Mouse (Mus musculus) embryonic facial prominence, embryonic 14.5 days (tissue): ENCODE measurements around the gene Clk4. TPM values are rescaled to one million over a fixed set of nuclear protein-coding genes. Genes with fewer than 3 reads are reported as not detected.

ENCODE experiments used
- ATAC-seq: fragments of 200-750 bp; cut with Nextera tagmentation; 2 replicates; pipeline ENCODE4 v1.8.0; 2017; ENCODE audit warnings: low read depth, moderate number of reproducible peaks, moderate TSS enrichment
- DNase-seq: peaks from one replicate; pipeline ENCODE4 v3.0.0-alpha.2; 2015; ENCODE audit warnings: low spot score
- H3K27ac ChIP-seq: fragments of 300-500 bp; sonication (generic); replicated peaks from 2 replicates; pipeline ENCODE4 v1.5.1; 2014; ENCODE audit warnings: low read depth, mild to moderate bottlenecking, low read length, moderate library complexity
- H3K27me3 ChIP-seq: fragments of 300-500 bp; sonication (generic); replicated peaks from 2 replicates; pipeline ENCODE4 v1.6.1; 2014; ENCODE audit warnings: low read length; ENCODE audit not compliant: control insufficient read depth, insufficient read depth
- H3K36me3 ChIP-seq: fragments of 300-500 bp; sonication (generic); 2 replicates; pipeline ENCODE4 v1.6.1; 2014; ENCODE audit warnings: low read length, mixed read lengths; ENCODE audit not compliant: control insufficient read depth, insufficient read depth
- H3K4me1 ChIP-seq: fragments of 300-500 bp; sonication (generic); 2 replicates; pipeline ENCODE4 v1.6.1; 2014; ENCODE audit warnings: antibody characterized with exemption, low read length; ENCODE audit not compliant: control insufficient read depth, insufficient read depth
- H3K4me2 ChIP-seq: fragments of 300-500 bp; sonication (generic); 2 replicates; pipeline ENCODE4 v1.6.1; 2014; ENCODE audit warnings: low read depth, mild to moderate bottlenecking, low read length, moderate library complexity, mixed read lengths
- H3K4me3 ChIP-seq: fragments of 300-500 bp; sonication (generic); 2 replicates; pipeline ENCODE4 v1.5.1; 2014; ENCODE audit warnings: low read depth, mild to moderate bottlenecking, low read length
- H3K9ac ChIP-seq: fragments of 300-500 bp; sonication (generic); 2 replicates; pipeline ENCODE4 v1.6.1; 2014; ENCODE audit warnings: low read depth, mild to moderate bottlenecking, low read length, moderate library complexity, mixed read lengths
- H3K9me3 ChIP-seq: fragments of 300-500 bp; sonication (generic); 2 replicates; pipeline ENCODE4 v1.6.1; 2016; ENCODE audit warnings: low read length; ENCODE audit not compliant: control insufficient read depth
- WGBS: fragments of 180-500 bp; shearing (Covaris S2); extraction: QIAGEN DNeasy Blood & Tissue Kit; methylation state at CpG from one replicate; pipeline ENCODE4 v1.1.7; 2014; 5-methylcytosine and 5-hydroxymethylcytosine counted together
- polyA plus RNA-seq: library from polyadenylated mRNA; unstranded; fragments of >200 nt; fragmentation: Nextera tagmentation; extraction: Ambion mirVana; gene quantifications from 2 replicates; pipeline ENCODE4 v1.2.1, GENCODE M21; 2014

Clk4 gene
- 111 and 126 TPM in 2 replicates for polyA plus RNA-seq

GRCm38 (mm10) chr11:51261680-51262219, at the start of gene Clk4:
Clk4 (plus strand) TSS chr11:51261730.
- H3K27ac ChIP-seq: peak within 1 kb of the TSS; percentile 78
- no peaks in the 10 kb centered on the region for H3K36me3 ChIP-seq
- peak within 1 kb of the TSS; percentile 90 for H3K4me2 ChIP-seq
- H3K4me3 ChIP-seq: peak within 1 kb of the TSS; percentile 91
- no peaks in the 10 kb centered on the region for H3K9me3 ChIP-seq
- WGBS: 76% methylated on average over 3 of the region's 3 CpGs
- H3K4me1 ChIP-seq: peaks cover 10% of the 10 kb centered on the region
- no peak for DNase-seq
- peak within 1 kb of the TSS; percentile 97 for H3K9ac ChIP-seq
- ATAC-seq: no peak
- H3K27me3 ChIP-seq: no peaks in the 10 kb centered on the region

GRCm38 (mm10) chr11:51214021-51214420, 47.5 kb upstream of the Clk4 start:
- no peak overlapping the region for H3K27ac ChIP-seq
- no peak overlapping the region for H3K4me3 ChIP-seq
- H3K9me3 ChIP-seq: no peaks in the 10 kb centered on the region
- no peaks in the 10 kb centered on the region for H3K27me3 ChIP-seq
- ATAC-seq: no peak
- no peak for DNase-seq
- H3K9ac ChIP-seq: no peak overlapping the region
- H3K4me2 ChIP-seq: no peak overlapping the region
- H3K4me1 ChIP-seq: no peaks in the 10 kb centered on the region
- H3K36me3 ChIP-seq: no peaks in the 10 kb centered on the region
- 84% methylated on average over 7 of the region's 7 CpGs for WGBS

GRCm38 (mm10) chr11:51219396-51219980, 42.0 kb upstream of the Clk4 start:
- no peak overlapping the region for H3K9ac ChIP-seq
- ATAC-seq (no peak), DNase-seq (no peak)
- no peak overlapping the region for H3K27ac ChIP-seq
- no peaks in the 10 kb centered on the region for H3K9me3 ChIP-seq
- no peaks in the 10 kb centered on the region for H3K27me3 ChIP-seq
- WGBS: 79% methylated on average over 12 of the region's 12 CpGs
- H3K4me1 ChIP-seq: no peaks in the 10 kb centered on the region
- H3K36me3 ChIP-seq: no peaks in the 10 kb centered on the region
- H3K4me3 ChIP-seq: no peak overlapping the region
- no peak overlapping the region for H3K4me2 ChIP-seq

GRCm38 (mm10) chr11:51220308-51220707, 41.2 kb upstream of the Clk4 start, which contains the start of gene Gm12569:
Gm12569 (plus strand) TSS chr11:51220473.
- Histone ChIP-seq H3K9me3 (no peaks in the 10 kb centered on the region), H3K4me1 (no peaks in the 10 kb centered on the region), H3K27ac (no peak within 1 kb of the TSS), H3K36me3 (no peaks in the 10 kb centered on the region), H3K27me3 (no peaks in the 10 kb centered on the region), H3K9ac (no peak within 1 kb of the TSS), H3K4me2 (no peak within 1 kb of the TSS), H3K4me3 (no peak within 1 kb of the TSS)
- 92% methylated on average over 11 of the region's 11 CpGs for WGBS
- no peak for ATAC-seq
- no peak for DNase-seq

- H3K27ac ChIP-seq: no peak overlapping the region
- 86% methylated on average over 4 of the region's 4 CpGs for WGBS
- H3K36me3 ChIP-seq: no peaks in the 10 kb centered on the region
- H3K4me1 ChIP-seq: no peaks in the 10 kb centered on the region
- no peak overlapping the region for H3K9ac ChIP-seq
- ATAC-seq (no peak), DNase-seq (peak; percentile 11)
- H3K4me3 ChIP-seq: no peak overlapping the region
- H3K9me3 ChIP-seq: no peaks in the 10 kb centered on the region
- no peak overlapping the region for H3K4me2 ChIP-seq
- H3K27me3 ChIP-seq: no peaks in the 10 kb centered on the region
Observed at GRCm38 (mm10) chr11:51227104-51227503, 34.4 kb upstream of the Clk4 start.

- no peak overlapping the region for H3K9ac ChIP-seq
- no peaks in the 10 kb centered on the region for H3K9me3 ChIP-seq
- no peaks in the 10 kb centered on the region for H3K36me3 ChIP-seq
- no peaks in the 10 kb centered on the region for H3K4me1 ChIP-seq
- H3K4me3 ChIP-seq: no peak overlapping the region
- H3K27me3 ChIP-seq: no peaks in the 10 kb centered on the region
- H3K4me2 ChIP-seq: no peak overlapping the region
- DNase-seq: no peak
- 86% methylated on average over 9 of the region's 9 CpGs for WGBS
- ATAC-seq: no peak
- no peak overlapping the region for H3K27ac ChIP-seq
Observed at GRCm38 (mm10) chr11:51234626-51235025, 26.9 kb upstream of the Clk4 start.

- ATAC-seq (no peak), DNase-seq (no peak)
- no peaks in the 10 kb centered on the region for H3K9me3 ChIP-seq
- 87% methylated on average over 2 of the region's 2 CpGs for WGBS
- H3K9ac ChIP-seq: no peak overlapping the region
- no peaks in the 10 kb centered on the region for H3K4me1 ChIP-seq
- no peak overlapping the region for H3K4me2 ChIP-seq
- no peak overlapping the region for H3K4me3 ChIP-seq
- H3K27me3 ChIP-seq: no peaks in the 10 kb centered on the region
- no peak overlapping the region for H3K27ac ChIP-seq
- H3K36me3 ChIP-seq: no peaks in the 10 kb centered on the region
Observed at GRCm38 (mm10) chr11:51242897-51243296, 18.6 kb upstream of the Clk4 start.

GRCm38 (mm10) chr11:51257006-51257405, 4.5 kb upstream of the Clk4 start:
- no peak overlapping the region for H3K4me2 ChIP-seq
- no peak for ATAC-seq
- H3K27ac ChIP-seq: no peak overlapping the region
- no peaks in the 10 kb centered on the region for H3K4me1 ChIP-seq
- H3K36me3 ChIP-seq: no peaks in the 10 kb centered on the region
- H3K27me3 ChIP-seq: no peaks in the 10 kb centered on the region
- H3K9me3 ChIP-seq: no peaks in the 10 kb centered on the region
- DNase-seq: no peak
- 85% methylated on average over 4 of the region's 4 CpGs for WGBS
- no peak overlapping the region for H3K4me3 ChIP-seq
- no peak overlapping the region for H3K9ac ChIP-seq
